Mouse (Mus musculus) liver, embryonic 11.5 days (tissue): Measurements from ENCODE around the gene Tcp11l2. TPM values are rescaled to one million over a fixed set of nuclear protein-coding genes. Genes with fewer than 3 reads are reported as not detected.

ENCODE experiments used
- ATAC-seq: fragments of 200-750 bp; cut with Nextera tagmentation; replicated peaks from 2 replicates; pipeline ENCODE4 v1.8.0; 2017; ENCODE audit warnings: moderate number of reproducible peaks, mild to moderate bottlenecking, moderate TSS enrichment, moderate library complexity; ENCODE audit not compliant: low FRiP score
- DNase-seq: peaks from one replicate; pipeline ENCODE4 v3.0.0-alpha.2; 2017; ENCODE audit warnings: low spot score
- H3K27ac ChIP-seq: fragments of 300-500 bp; sonication (generic); 2 replicates; pipeline ENCODE4 v1.5.1; 2014; ENCODE audit warnings: mild to moderate bottlenecking, low read depth, low read length, control low read depth
- H3K27me3 ChIP-seq: fragments of 300-500 bp; sonication (generic); replicated peaks from 2 replicates; pipeline ENCODE4 v1.6.1; 2014; ENCODE audit warnings: low read length, mixed read lengths; ENCODE audit not compliant: control insufficient read depth, insufficient read depth
- H3K36me3 ChIP-seq: fragments of 300-500 bp; sonication (generic); 2 replicates; pipeline ENCODE4 v1.6.1; 2014; ENCODE audit warnings: mild to moderate bottlenecking, low read length, moderate library complexity, mixed read lengths; ENCODE audit not compliant: control insufficient read depth, insufficient read depth
- H3K4me1 ChIP-seq: fragments of 300-500 bp; sonication (generic); replicated peaks from 2 replicates; pipeline ENCODE4 v1.6.1; 2014; ENCODE audit warnings: low read length, mixed read lengths; ENCODE audit not compliant: control insufficient read depth, insufficient read depth
- H3K4me2 ChIP-seq: fragments of 300-500 bp; sonication (generic); 2 replicates; pipeline ENCODE4 v1.6.1; 2014; ENCODE audit warnings: mild to moderate bottlenecking, control low read depth, moderate library complexity
- H3K4me3 ChIP-seq: fragments of 300-500 bp; sonication (generic); 2 replicates; pipeline ENCODE4 v1.5.1; 2014; ENCODE audit warnings: low read depth, low read length, control low read depth
- H3K9ac ChIP-seq: fragments of 300-500 bp; sonication (generic); 2 replicates; pipeline ENCODE4 v1.6.1; 2014; ENCODE audit warnings: low read depth, low read length, control low read depth
- H3K9me3 ChIP-seq: fragments of 300-500 bp; sonication (generic); 2 replicates; pipeline ENCODE4 v1.6.1; 2016; ENCODE audit warnings: low read length, inconsistent platforms, mixed read lengths; ENCODE audit not compliant: control insufficient read depth
- WGBS: fragments of 180-500 bp; shearing (Covaris S2); extraction: QIAGEN DNeasy Blood & Tissue Kit; methylation state at CpG from one replicate; pipeline ENCODE4 v1.1.7; 2014; 5-methylcytosine and 5-hydroxymethylcytosine counted together
- polyA plus RNA-seq: library from polyadenylated mRNA; unstranded; fragments of >200 nt; fragmentation: Nextera tagmentation; extraction: Ambion mirVana; gene quantifications from 2 replicates; pipeline ENCODE4 v1.2.1, GENCODE M21; 2014

The Tcp11l2 gene
- polyA plus RNA-seq, 1 experiment from 2014 or later = 4.7 TPM

DNA sequence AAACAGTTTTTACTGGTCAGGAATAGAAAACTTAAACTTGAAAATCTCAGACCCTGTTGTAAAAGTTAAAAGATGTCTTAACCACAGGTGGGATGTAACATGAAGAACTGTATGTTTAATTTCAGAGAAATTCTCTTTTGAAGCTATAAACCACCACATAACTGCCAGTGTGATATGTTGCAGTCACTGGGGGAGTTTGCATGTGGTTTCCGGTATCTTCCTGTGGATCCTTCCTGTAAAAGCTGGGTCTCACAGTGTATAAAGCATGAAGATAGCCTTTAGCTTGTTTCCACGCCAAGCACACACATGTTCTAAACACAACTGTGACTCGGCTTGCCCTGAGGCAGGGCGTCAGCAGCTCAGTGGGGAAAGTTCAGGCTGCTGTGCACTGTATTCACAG lies 55.6 kb downstream of the Tcp11l2 start:
- H3K4me3 ChIP-seq = no peak overlapping the region
- no peak for ATAC-seq
- no peaks in the 10 kb centered on the region for H3K27me3 ChIP-seq
- H3K9me3 ChIP-seq = no peaks in the 10 kb centered on the region
- H3K27ac ChIP-seq = no peak overlapping the region
- H3K4me2 ChIP-seq = no peak overlapping the region
- 96% methylated on average over 4 of the region's 4 CpGs for WGBS
- H3K9ac ChIP-seq = no peak overlapping the region
- H3K4me1 ChIP-seq = no peaks in the 10 kb centered on the region
- peaks cover 21% of the 10 kb centered on the region; the same call in 1 of the 2 replicates for H3K36me3 ChIP-seq
- no peak for DNase-seq

DNA sequence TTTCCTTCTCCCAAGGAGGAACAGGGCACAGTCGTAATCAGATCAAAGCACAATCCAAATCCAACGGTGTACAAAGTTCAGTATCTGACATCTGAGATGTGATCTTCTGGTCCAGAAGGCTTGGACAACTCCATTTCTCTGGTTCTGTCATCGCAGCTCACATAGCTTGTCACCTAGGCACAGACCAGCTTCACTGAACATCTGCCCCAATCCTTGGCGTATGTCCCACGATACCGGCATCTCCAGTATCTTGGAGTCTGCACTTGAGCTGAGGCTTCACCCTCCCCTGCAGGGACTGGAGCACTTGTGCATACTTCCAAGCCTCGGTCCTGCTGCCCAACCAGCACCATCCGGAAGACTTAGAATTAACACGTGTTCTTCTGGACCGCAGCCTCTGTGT lies 60.2 kb downstream of the Tcp11l2 start:
- no peak for ATAC-seq
- Histone ChIP-seq H3K9me3 (no peaks in the 10 kb centered on the region), H3K27ac (no peak overlapping the region), H3K4me2 (no peak overlapping the region), H3K4me3 (no peak overlapping the region), H3K9ac (no peak overlapping the region), H3K36me3 (peaks cover 19% of the 10 kb centered on the region), H3K4me1 (peaks cover 3% of the 10 kb centered on the region), H3K27me3 (no peaks in the 10 kb centered on the region)
- no peak for DNase-seq
- 93% methylated on average over 10 of the region's 10 CpGs for WGBS

DNA sequence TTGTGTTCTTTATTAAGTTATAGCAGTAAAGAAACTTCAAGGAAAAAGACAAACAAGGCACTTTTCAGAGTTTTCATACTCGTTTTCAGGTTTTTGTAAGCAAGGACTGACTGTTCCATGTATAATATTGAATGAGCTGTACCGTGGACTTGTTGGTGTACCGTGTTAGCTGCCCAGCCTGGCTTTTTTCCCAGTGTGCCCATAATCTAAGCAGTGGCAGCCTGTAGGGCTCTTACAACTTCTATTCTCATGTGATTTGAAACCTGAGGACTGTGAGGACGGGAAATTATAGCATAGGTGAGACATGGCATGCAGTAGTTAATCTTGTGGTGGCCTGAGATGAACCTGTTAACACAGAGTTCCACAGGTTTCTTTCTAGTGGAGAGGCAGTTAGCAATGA lies 62.0 kb downstream of the Tcp11l2 start:
- H3K27ac ChIP-seq = no peak overlapping the region
- peaks cover 3% of the 10 kb centered on the region for H3K4me1 ChIP-seq
- no peak overlapping the region for H3K4me2 ChIP-seq
- 90% methylated on average over 4 of the region's 4 CpGs for WGBS
- H3K9me3 ChIP-seq = no peaks in the 10 kb centered on the region
- peaks cover 15% of the 10 kb centered on the region for H3K36me3 ChIP-seq
- H3K9ac ChIP-seq = no peak overlapping the region
- DNase-seq (no peak), ATAC-seq (no peak)
- no peaks in the 10 kb centered on the region for H3K27me3 ChIP-seq
- H3K4me3 ChIP-seq = no peak overlapping the region

DNA sequence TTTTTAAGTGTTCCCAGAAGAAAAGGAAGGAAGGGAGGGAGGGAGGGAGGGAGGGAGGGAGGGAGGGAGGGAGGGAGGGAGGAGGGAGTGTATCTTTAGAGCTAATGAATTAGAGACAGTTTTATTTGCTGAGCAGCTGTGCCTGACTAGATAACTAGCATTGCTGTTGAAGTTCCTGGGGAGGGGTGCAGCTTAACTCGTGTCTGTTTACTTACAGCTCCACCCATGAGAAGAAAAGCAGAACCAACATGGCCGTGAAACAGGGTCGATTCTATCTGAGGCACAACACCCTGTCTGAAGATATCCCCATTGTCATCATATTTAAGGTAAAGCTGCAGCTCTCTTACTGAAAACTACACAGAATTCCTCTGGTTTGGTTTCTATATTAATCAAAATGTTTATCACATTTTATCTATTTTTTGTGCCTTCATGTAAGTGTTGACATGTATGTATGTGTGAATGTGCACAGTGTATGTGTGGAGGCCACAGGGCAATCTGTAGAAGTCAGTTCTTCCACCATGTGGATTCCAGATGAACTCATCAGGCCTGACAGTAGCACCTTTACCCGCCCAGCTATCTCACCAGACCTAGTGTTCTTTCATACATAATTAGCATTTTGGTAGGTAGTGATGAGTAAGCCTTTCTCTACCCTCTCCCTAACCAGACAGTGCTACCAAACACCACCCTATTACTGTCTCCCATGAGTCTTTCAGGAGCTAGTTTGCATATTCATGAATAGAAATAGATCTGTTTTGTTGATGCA lies 63.3 kb downstream of the Tcp11l2 start:
- WGBS = 51% methylated on average over 4 of the region's 4 CpGs
- Histone ChIP-seq H3K4me3 (no peak overlapping the region), H3K4me2 (no peak overlapping the region; the same call in 1 of the 2 replicates), H3K4me1 (peaks cover 3% of the 10 kb centered on the region), H3K27ac (peak overlapping the region; percentile 19; the same call in 1 of the 2 replicates), H3K36me3 (peaks cover 12% of the 10 kb centered on the region), H3K27me3 (no peaks in the 10 kb centered on the region), H3K9ac (no peak overlapping the region), H3K9me3 (no peaks in the 10 kb centered on the region)
- ATAC-seq = peak; percentile 88
- DNase-seq = no peak

DNA sequence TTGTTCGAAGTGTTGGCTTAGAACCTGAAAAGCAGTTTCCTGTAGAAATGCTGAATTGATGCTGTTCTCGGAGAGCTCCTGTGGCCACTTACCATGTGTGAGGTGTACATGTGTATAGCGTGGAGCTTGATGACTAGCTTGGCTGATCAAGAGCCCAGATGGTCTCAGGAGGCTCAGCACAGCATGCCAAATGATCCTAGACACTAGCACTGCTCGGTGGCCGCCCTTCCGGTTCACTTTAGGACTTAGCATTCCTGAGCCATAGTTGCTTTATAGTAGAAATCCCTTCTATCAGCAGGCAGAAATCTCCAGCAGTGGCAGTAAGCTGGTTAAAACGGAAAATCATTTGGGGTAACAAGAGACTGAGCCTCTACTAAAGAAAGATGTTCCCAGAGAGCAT lies 64.4 kb downstream of the Tcp11l2 start:
- Histone ChIP-seq H3K4me1 (peaks cover 3% of the 10 kb centered on the region), H3K27me3 (no peaks in the 10 kb centered on the region), H3K36me3 (peaks cover 12% of the 10 kb centered on the region), H3K4me2 (no peak overlapping the region), H3K4me3 (no peak overlapping the region), H3K9me3 (no peaks in the 10 kb centered on the region), H3K9ac (no peak overlapping the region), H3K27ac (no peak overlapping the region)
- no peak for ATAC-seq
- 84% methylated on average over 7 of the region's 7 CpGs for WGBS
- DNase-seq = no peak

DNA sequence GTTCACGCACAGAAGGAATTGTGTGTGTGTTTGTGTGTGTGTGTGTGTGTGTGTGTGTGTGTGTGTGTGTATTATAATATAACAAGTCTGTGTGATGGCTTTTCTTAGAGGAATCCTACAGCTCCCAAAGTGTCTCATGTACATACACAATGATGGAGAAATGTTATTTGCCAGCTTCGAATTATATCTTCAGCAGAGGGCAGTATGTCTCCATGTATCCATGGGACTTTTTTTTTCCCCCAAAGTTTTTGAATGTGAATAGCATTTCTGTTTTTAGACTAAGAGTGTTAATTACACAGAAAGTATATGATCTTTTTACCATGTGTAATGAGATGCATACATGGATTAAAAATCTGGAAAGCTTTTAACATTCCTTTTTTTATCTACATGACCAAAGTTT lies 65.2 kb downstream of the Tcp11l2 start:
- Histone ChIP-seq H3K9me3 (no peaks in the 10 kb centered on the region), H3K36me3 (peaks cover 7% of the 10 kb centered on the region), H3K4me3 (no peak overlapping the region), H3K27ac (no peak overlapping the region), H3K4me1 (peaks cover 3% of the 10 kb centered on the region), H3K9ac (no peak overlapping the region), H3K4me2 (no peak overlapping the region), H3K27me3 (no peaks in the 10 kb centered on the region)
- no peak for ATAC-seq
- DNase-seq = no peak
- WGBS = 73% methylated on average over 2 of the region's 2 CpGs

DNA sequence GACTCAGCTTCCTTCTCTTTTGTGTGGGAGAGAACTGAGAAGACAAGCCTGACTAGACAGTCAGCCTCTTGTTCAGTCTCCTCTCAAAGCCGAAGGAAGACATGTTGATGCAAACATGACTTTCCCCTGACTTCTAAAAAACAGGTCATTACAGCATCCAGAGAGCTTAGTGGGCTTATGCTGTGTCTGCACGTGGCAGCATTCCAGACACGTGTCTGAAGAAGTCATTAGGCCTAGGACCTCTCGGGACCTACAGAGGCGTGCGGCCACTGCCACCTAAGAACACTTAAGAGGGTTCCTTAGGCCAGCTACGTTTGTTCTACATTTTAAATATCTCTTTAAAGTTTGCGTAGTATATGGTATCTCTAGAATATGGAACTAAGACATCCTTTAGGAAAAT lies 69.5 kb downstream of the Tcp11l2 start:
- H3K4me2 ChIP-seq = no peak overlapping the region
- no peak overlapping the region for H3K9ac ChIP-seq
- 89% methylated on average over 8 of the region's 8 CpGs for WGBS
- DNase-seq (no peak), ATAC-seq (no peak)
- no peaks in the 10 kb centered on the region for H3K27me3 ChIP-seq
- no peak overlapping the region for H3K4me3 ChIP-seq
- no peaks in the 10 kb centered on the region for H3K9me3 ChIP-seq
- 0 out of 2 replicates have a peak, but pooled peaks cover 2% of the 10 kb centered on the region for H3K36me3 ChIP-seq
- no peak overlapping the region for H3K27ac ChIP-seq
- H3K4me1 ChIP-seq = no peaks in the 10 kb centered on the region

DNA sequence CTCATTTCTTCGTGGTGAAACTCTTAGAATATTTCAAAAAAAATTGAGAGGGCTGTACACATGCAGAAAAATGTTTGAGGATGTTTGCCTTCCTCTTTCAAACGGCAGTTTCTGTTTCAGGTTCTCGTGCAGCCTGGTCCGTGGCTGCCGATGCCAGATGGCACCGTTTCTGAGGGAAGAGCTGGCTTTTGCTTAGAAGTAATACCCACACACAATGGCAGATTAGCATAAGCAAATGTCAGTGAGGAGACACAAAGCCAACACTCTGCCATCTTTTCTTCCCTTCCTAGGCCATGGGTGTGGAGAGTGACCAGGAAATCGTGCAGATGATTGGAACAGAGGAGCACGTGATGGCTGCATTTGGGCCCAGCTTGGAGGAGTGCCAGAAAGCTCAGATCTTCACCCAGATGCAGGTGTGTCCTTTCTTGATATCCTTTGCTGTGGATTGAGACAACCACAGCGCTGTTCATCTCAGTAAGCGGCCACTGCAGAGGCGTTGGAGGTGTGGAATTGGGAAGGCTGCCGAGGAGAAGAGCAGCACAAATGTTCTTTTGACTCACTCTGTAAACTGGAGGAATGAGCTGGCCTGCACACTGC lies 70.2 kb downstream of the Tcp11l2 start:
- no peaks in the 10 kb centered on the region for H3K27me3 ChIP-seq
- ATAC-seq = no peak
- no peak overlapping the region for H3K4me2 ChIP-seq
- H3K9ac ChIP-seq = no peak overlapping the region
- H3K36me3 ChIP-seq = 0 out of 2 replicates have a peak, but pooled peaks cover 4% of the 10 kb centered on the region
- H3K9me3 ChIP-seq = no peaks in the 10 kb centered on the region
- no peaks in the 10 kb centered on the region for H3K4me1 ChIP-seq
- no peak overlapping the region for H3K4me3 ChIP-seq
- no peak for DNase-seq
- WGBS = 82% methylated on average over 12 of the region's 12 CpGs
- no peak overlapping the region for H3K27ac ChIP-seq

DNA sequence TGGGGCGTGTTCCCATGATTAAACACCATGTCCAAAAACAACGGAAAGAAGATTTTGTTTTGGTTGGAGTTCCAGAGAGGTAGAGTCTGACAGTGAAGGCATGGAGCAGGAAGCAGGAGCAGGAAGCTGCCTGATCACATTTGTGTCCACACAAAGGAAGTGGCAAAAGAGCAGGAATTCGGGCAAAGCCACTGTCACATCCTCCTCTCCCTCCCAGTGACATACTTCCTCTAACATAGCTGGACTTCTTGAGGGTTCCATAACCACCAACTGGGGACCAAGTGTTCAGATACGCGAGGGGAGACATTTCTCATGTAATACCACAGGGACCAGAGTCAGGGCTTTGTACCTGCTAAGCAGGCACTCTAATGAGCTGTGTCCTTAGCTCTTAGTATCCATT lies 70.8 kb downstream of the Tcp11l2 start:
- H3K4me1 ChIP-seq = no peaks in the 10 kb centered on the region
- DNase-seq (no peak), ATAC-seq (no peak)
- H3K9me3 ChIP-seq = no peaks in the 10 kb centered on the region
- H3K9ac ChIP-seq = no peak overlapping the region
- H3K4me3 ChIP-seq = no peak overlapping the region
- H3K4me2 ChIP-seq = no peak overlapping the region
- 63% methylated on average over 5 of the region's 5 CpGs for WGBS
- H3K36me3 ChIP-seq = 0 out of 2 replicates have a peak, but pooled peaks cover 4% of the 10 kb centered on the region
- H3K27ac ChIP-seq = no peak overlapping the region
- H3K27me3 ChIP-seq = no peaks in the 10 kb centered on the region
